Mouse (Mus musculus): Measurements from ENCODE around the gene Slc26a10. TPM values are rescaled to one million over a fixed set of nuclear protein-coding genes. Genes with fewer than 3 reads are reported as not detected.

Gene Slc26a10
- polyA plus RNA-seq, 1 experiment from 2014 or later, result 1.6 TPM

DNA sequence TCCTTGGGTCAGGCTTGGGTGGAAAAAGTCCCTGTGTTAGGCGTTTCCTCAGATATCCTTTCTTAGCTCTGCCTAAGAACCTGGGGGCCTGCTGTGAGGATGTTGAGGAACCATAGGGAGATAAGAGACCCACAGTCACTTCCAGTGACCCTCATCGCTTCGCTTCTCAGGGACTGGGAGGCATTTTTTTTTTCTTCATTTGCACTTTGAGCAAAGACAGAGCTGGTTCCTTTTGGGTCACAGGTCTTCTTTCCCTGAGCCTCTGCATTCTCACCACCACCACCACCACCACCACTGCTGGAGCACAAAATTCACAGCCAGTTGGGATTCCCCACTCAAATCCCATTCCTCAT lies 226 bp upstream of the Slc26a10 start:
- no peak overlapping the region; the same call in 1 of the 2 replicates for H3K27ac ChIP-seq (replicated peaks)
- no peaks in the 10 kb centered on the region for H3K9me3 ChIP-seq (replicated peaks)
- no peak for ATAC-seq (ENCODE audit: insufficient number of reproducible peaks, low FRiP score, low TSS enrichment, low read depth)
- no peak overlapping the region for H3K9ac ChIP-seq
- peaks cover 30% of the 10 kb centered on the region for H3K36me3 ChIP-seq
- H3K4me1 ChIP-seq, result peaks cover 45% of the 10 kb centered on the region
- peaks cover 60% of the 10 kb centered on the region for H3K27me3 ChIP-seq
- H3K4me3 ChIP-seq (replicated peaks), result peak overlapping the region; percentile 26; the same call in 1 of the 2 replicates
- peak overlapping the region; percentile 55 for H3K4me2 ChIP-seq (replicated peaks)
- 29% methylated on average over 3 of the region's 3 CpGs for WGBS

DNA sequence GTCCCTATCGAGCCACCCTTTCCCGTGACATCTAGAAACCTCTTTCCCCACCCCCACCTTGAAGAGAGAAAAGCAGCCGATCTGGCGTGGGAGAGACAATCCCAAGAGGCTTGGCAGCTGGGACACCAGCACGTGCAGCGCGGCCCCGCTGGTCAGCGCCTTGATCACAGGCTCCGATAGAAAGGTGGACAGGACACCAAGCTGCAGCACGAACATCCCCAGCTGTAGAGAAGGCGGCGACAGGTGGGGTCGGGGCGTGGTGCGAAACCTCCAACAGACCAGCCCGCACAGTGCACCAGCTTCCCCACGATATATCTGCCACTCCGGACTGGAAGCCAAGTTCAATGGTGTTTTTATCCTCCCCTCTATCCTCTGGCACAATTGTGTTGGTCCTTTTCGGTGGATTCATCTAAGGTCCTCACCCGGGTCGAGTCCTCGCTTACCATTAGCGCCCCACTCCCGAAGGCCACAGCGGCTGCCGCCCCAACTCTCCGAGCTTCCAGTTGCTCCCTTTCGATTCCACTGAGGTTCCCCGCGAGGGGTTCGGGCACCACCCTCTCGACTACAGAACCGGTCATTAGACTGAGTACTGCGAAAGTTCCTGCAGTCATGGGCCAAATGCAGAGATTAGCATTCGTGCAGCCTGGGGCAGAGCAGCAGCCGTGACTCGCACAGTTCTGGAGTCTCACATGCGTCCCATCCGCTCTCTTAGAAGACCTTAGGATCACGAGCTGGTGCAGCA lies 2.0 kb downstream of the Slc26a10 start:
- H3K9ac ChIP-seq, result no peak overlapping the region
- H3K4me2 ChIP-seq (replicated peaks), result peak overlapping the region; percentile 61
- H3K4me3 ChIP-seq (replicated peaks), result peak overlapping the region; percentile 35
- no peak for ATAC-seq (ENCODE audit: insufficient number of reproducible peaks, low FRiP score, low TSS enrichment, low read depth)
- WGBS, result 5% methylated on average over 41 of the region's 41 CpGs
- H3K36me3 ChIP-seq, result peaks cover 9% of the 10 kb centered on the region; the same call in 1 of the 2 replicates
- H3K27me3 ChIP-seq, result peaks cover 56% of the 10 kb centered on the region
- H3K27ac ChIP-seq (replicated peaks), result no peak overlapping the region
- peaks cover 28% of the 10 kb centered on the region for H3K4me1 ChIP-seq
- H3K9me3 ChIP-seq (replicated peaks), result no peaks in the 10 kb centered on the region

DNA sequence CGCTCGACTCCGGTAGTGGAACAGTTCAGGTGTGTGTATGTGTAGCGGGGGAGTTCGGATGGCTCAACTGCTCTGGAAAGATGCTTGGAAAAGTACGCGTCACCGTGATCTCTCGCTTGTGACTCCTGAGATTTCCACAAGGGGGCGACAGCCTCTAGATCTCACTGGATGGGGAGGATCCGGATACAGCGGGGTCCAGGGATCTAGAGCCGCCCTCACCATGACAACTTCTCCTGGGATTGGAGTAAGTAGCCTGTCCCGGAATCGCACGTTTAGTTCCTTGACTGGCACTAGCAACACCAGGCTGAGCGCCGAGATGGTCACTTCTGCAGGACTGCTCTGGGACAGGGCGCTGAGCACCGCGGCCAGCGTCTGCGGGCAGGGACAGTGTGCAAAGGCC lies 2.7 kb downstream of the Slc26a10 start:
- Histone ChIP-seq H3K9me3 (replicated peaks) (no peaks in the 10 kb centered on the region), H3K9ac (no peak overlapping the region), H3K36me3 (peaks cover 7% of the 10 kb centered on the region; the same call in 1 of the 2 replicates), H3K4me2 (replicated peaks) (peak overlapping the region; percentile 61), H3K27me3 (peaks cover 55% of the 10 kb centered on the region), H3K4me3 (replicated peaks) (peak overlapping the region; percentile 35), H3K27ac (replicated peaks) (no peak overlapping the region), H3K4me1 (peaks cover 27% of the 10 kb centered on the region)
- ATAC-seq (ENCODE audit: insufficient number of reproducible peaks, low FRiP score, low TSS enrichment, low read depth), result peak; percentile 61
- 1% methylated on average over 23 of the region's 23 CpGs for WGBS

DNA sequence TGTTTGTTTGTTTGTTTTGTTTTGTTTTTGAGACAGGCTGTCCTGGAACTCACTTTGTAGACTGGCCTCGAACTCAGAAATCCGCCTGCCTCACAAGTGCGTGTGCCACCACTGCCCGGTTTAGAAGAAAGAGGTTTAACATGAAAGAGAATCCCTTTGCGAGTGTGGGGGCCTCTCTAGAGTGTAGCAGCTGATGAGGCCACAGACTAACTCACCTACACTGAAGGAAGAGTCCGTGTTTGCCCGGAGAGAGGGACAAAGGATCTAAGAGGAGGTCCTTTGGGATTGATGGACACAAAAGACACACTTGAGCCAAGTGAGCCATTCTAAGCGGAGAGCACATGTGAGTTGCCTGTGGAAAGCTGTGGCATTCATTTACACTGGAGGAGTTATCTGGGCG lies 3.2 kb downstream of the Slc26a10 start:
- WGBS, result 16% methylated on average over 9 of the region's 9 CpGs
- Histone ChIP-seq H3K36me3 (peaks cover 2% of the 10 kb centered on the region; the same call in 1 of the 2 replicates), H3K9me3 (replicated peaks) (no peaks in the 10 kb centered on the region), H3K4me2 (replicated peaks) (peak overlapping the region; percentile 61), H3K27me3 (peaks cover 51% of the 10 kb centered on the region), H3K9ac (no peak overlapping the region), H3K4me1 (peaks cover 27% of the 10 kb centered on the region), H3K27ac (replicated peaks) (no peak overlapping the region), H3K4me3 (replicated peaks) (no peak overlapping the region; the same call in 1 of the 2 replicates)
- no peak for ATAC-seq (ENCODE audit: insufficient number of reproducible peaks, low FRiP score, low TSS enrichment, low read depth)

DNA sequence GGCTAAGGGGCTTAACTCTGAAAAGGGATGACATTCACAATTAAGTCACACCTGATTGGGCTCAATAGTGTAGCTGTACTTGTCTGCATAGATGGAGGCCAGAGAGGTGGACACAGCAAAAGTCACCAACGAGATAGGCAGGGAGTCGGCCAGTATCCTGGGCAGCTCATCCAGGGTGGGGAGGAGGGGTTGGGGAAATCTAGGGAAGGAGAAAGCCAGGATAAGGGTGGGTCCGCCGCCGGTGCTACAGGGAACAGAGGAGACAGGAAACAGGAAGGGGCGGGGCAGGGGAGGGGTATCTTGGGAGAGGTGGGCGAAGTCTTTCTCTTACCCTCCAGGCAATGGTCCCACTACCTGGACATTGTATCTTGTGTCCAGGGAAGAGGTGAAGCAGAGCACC lies 3.7 kb downstream of the Slc26a10 start:
- H3K27me3 ChIP-seq, result peaks cover 51% of the 10 kb centered on the region
- 3% methylated on average over 7 of the region's 7 CpGs for WGBS
- H3K4me3 ChIP-seq (replicated peaks), result no peak overlapping the region

DNA sequence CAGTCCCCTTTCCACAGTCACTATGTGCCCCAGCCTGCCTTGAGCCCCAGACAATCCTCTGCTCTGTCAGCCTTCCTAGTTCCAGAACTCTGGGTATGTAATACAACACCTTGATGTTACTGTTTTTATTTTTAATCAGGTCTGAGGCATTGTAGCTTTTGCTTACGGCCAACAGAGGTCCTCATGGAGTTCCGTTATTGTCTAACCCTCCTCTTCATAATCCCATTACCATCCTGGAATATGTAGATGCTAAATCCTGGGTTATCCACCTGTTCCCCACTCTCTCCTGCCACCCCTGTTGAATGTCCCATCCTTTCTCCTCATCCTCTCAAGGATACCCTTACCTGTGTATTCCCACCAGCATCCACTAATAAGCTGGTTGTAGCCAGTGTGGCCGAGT lies 4.2 kb downstream of the Slc26a10 start:
- no peak for ATAC-seq (ENCODE audit: insufficient number of reproducible peaks, low FRiP score, low TSS enrichment, low read depth)
- H3K27ac ChIP-seq (replicated peaks), result no peak overlapping the region
- peaks cover 50% of the 10 kb centered on the region for H3K27me3 ChIP-seq
- H3K4me3 ChIP-seq (replicated peaks), result no peak overlapping the region
- H3K4me2 ChIP-seq (replicated peaks), result no peak overlapping the region
- no peaks in the 10 kb centered on the region for H3K9me3 ChIP-seq (replicated peaks)
- no peak overlapping the region for H3K9ac ChIP-seq
- 22% methylated on average over 3 of the region's 3 CpGs for WGBS
- peaks cover 28% of the 10 kb centered on the region for H3K4me1 ChIP-seq
- no peaks in the 10 kb centered on the region for H3K36me3 ChIP-seq

More for the DNA sequence above, 3.7 kb downstream of the Slc26a10 start:
- H3K9ac ChIP-seq, result no peak overlapping the region
- peaks cover 27% of the 10 kb centered on the region for H3K4me1 ChIP-seq
- H3K27ac ChIP-seq (replicated peaks), result no peak overlapping the region
- H3K9me3 ChIP-seq (replicated peaks), result no peaks in the 10 kb centered on the region
- no peak for ATAC-seq (ENCODE audit: insufficient number of reproducible peaks, low FRiP score, low TSS enrichment, low read depth)
- no peaks in the 10 kb centered on the region for H3K36me3 ChIP-seq
- H3K4me2 ChIP-seq (replicated peaks), result no peak overlapping the region

DNA sequence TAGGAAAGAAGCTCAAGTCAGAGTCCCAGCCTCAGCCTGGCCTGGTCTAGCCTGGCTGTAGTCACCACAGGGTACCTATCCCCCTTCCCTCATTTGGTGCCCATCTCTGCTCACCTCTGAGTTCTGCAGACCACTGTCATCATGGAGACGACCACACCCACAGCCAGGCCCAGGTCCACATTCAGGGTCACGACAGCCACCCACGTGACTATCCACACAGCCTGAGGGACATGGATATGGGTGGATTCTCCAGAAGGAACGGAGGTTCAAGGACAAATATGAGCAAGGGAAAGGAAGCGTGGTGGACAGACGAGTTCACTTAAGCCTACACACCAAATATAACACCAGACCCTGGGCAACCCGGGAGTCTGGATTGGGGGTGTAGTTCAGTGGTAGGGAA lies 6.3 kb downstream of the Slc26a10 start:
- Histone ChIP-seq H3K4me3 (replicated peaks) (no peak overlapping the region), H3K27me3 (peaks cover 48% of the 10 kb centered on the region), H3K9ac (no peak overlapping the region), H3K27ac (replicated peaks) (no peak overlapping the region), H3K4me1 (peaks cover 31% of the 10 kb centered on the region), H3K4me2 (replicated peaks) (no peak overlapping the region), H3K9me3 (replicated peaks) (no peaks in the 10 kb centered on the region), H3K36me3 (no peaks in the 10 kb centered on the region)
- WGBS, result 88% methylated on average over 7 of the region's 7 CpGs
- no peak for ATAC-seq (ENCODE audit: insufficient number of reproducible peaks, low FRiP score, low TSS enrichment, low read depth)

DNA sequence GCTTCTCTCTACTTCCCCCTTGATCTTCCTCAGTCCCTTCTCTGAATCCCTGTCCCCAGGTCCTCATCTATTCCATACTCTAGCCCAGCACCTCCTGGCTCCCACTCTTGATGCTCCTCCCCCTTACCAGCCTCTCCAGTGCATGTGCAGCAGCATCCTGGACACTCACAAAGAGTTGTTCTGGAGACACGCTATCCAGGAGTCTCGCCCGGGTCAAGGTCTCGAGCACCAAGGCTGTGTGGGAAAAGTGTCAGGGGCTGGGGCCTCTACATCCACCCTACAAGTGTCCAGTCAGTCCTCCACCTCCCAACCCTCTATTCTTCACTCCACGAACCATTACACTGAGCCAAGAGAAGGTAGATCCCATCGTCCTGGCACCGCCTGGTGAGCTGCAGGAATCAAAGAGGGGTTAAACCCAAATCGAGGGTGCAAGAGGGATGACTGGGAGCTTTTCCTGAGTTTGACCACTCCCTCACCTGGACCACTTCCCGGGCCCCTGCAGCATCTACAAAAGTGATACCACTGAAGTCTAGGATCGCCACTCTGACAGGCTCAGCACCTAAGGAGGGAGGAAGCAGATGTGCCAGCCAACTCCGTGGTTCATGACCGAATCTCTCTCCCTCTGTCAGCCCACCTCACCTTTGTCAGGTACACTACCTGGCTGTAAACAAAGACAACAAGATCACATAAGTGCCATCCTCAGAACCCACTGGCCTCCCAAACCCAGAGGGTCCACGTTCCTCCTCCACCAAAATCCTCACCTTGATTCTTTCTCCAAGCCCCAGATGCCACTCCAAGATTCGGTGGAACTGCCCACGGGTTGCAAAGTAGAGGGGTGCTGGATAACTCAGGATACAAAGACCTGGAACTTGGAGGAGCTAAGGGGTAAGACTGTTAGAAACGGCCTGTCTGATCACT lies 7.0 kb downstream of the Slc26a10 start:
- Histone ChIP-seq H3K36me3 (no peaks in the 10 kb centered on the region), H3K4me3 (replicated peaks) (no peak overlapping the region), H3K9ac (no peak overlapping the region), H3K27me3 (peaks cover 45% of the 10 kb centered on the region), H3K4me2 (replicated peaks) (no peak overlapping the region), H3K9me3 (replicated peaks) (no peaks in the 10 kb centered on the region), H3K27ac (replicated peaks) (no peak overlapping the region), H3K4me1 (peaks cover 27% of the 10 kb centered on the region)
- ATAC-seq (ENCODE audit: insufficient number of reproducible peaks, low FRiP score, low TSS enrichment, low read depth), result no peak
- 81% methylated on average over 16 of the region's 16 CpGs for WGBS

DNA sequence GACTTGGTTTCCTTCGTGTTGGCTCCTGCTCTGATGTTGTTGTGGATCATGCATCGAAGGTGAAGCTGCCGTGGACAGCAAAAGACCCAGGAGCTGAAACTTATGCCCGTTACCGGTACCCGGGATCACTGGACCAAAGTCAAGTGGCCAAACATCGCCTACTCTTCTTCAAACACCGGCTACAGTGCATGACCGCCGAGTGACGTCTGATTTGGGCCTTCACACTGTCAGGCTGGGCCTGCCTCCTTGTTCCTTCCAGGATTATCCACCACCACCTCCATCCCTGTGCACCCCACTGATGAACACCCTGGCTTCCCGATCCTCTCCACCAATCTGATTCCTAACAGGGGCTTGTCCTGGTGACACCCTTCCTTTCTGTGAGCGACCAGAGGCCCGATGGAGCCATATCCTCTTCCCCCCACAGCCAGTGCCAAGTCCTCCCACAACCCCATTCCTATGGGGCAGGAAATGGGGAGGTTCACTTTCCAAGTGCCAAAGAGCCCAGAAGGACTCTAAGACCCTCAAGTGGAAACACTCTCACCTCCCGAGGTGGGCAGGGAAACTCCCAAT lies 8.7 kb downstream of the Slc26a10 start:
- Histone ChIP-seq H3K27ac (replicated peaks) (no peak overlapping the region), H3K9me3 (replicated peaks) (no peaks in the 10 kb centered on the region), H3K4me1 (peaks cover 16% of the 10 kb centered on the region), H3K4me2 (replicated peaks) (no peak overlapping the region), H3K36me3 (no peaks in the 10 kb centered on the region), H3K4me3 (replicated peaks) (no peak overlapping the region), H3K9ac (no peak overlapping the region), H3K27me3 (peaks cover 43% of the 10 kb centered on the region)
- no peak for ATAC-seq (ENCODE audit: insufficient number of reproducible peaks, low FRiP score, low TSS enrichment, low read depth)
- WGBS, result 84% methylated on average over 15 of the region's 15 CpGs

DNA sequence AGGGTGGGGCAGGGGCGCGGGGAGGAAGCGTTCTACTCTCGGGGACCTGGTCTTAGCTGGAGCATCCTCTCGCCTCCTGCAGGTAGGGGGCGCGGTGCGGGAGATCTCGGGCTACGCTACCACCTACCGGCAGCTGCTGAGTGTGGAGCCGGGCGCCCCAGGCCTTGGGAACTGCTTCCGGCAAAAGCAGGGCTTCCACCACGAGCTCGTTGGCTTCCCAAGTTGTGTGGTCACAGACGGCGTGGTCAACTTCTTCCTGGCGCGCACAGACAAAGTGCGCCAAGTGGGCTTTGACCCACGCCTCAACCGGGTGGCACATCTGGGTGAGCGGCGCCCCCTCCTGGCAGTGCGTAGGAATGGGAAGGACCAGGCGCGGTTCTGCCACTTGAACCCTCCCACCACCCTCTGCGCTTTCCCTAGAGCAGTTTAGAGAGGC lies 9.6 kb downstream of the Slc26a10 start:
- under 1% methylated on average over 29 of the region's 29 CpGs for WGBS
- Histone ChIP-seq H3K27me3 (peaks cover 47% of the 10 kb centered on the region), H3K36me3 (no peaks in the 10 kb centered on the region), H3K4me3 (replicated peaks) (peak overlapping the region; percentile 46), H3K4me2 (replicated peaks) (peak overlapping the region; percentile 80), H3K27ac (replicated peaks) (no peak overlapping the region), H3K9ac (no peak overlapping the region), H3K9me3 (replicated peaks) (no peaks in the 10 kb centered on the region), H3K4me1 (peaks cover 24% of the 10 kb centered on the region)
- peak; percentile 80 for ATAC-seq (ENCODE audit: insufficient number of reproducible peaks, low FRiP score, low TSS enrichment, low read depth)

DNA sequence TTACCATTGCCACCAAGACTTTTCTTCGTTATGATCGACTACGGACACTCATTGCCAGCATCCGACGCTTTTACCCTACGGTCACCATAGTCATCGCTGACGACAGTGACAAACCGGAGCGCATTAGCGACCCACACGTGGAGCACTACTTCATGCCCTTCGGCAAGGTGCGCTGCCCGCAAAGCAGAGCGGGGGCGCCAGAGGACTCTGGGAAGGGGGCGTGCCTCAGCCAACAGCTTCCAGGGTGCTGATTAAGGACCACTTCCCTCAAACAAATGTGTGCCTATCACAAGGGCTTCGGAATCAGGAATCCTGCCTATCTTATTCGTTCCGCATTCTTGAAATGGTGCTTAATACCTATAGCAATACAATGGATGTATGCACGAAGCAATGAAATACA lies 10.4 kb downstream of the Slc26a10 start:
- Histone ChIP-seq H3K9ac (no peak overlapping the region), H3K9me3 (replicated peaks) (no peaks in the 10 kb centered on the region), H3K36me3 (no peaks in the 10 kb centered on the region), H3K4me2 (replicated peaks) (peak overlapping the region; percentile 80), H3K4me1 (peaks cover 31% of the 10 kb centered on the region), H3K4me3 (replicated peaks) (peak overlapping the region; percentile 46), H3K27me3 (peaks cover 52% of the 10 kb centered on the region), H3K27ac (replicated peaks) (no peak overlapping the region)
- WGBS, result 3% methylated on average over 22 of the region's 22 CpGs
- no peak for ATAC-seq (ENCODE audit: insufficient number of reproducible peaks, low FRiP score, low TSS enrichment, low read depth)

All from embryonic facial prominence, embryonic 15.5 days (tissue).